30 mouse cellular contexts compared by ENCODE assay signal in the genomic region with DNA sequence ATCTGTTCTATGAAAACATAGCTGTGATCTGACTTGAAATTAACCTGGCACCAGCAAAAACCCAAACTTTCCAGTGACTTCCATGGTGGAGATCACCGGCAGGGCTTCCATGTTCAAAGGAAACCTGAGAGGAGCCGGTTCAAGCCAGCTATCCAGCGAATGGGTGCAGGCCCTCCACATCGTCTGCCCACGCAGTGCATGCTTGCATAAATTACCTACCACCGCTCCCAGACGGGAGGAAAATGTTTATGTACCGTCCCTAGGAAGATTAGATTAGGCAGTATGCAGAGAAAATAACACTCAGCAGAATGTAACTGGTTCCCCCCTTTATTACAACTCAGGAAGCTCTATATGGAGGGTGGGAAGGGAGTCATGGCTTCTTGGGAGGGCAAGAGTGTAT.
DNase-seq lines count a peak whose midpoint lies in the region; ATAC-seq and TF ChIP-seq lines count a peak whose summit lies in the region.
"Had no signal": no experiment of that assay in that cellular context is flagged by ENCODE, and none has a peak within 500 bp of the region (broad histone marks: within the 10 kb centered on the region; RNA-seq: fewer than 3 reads in every experiment).

No protein-coding gene starts in this region.

- H3K4me1 ChIP-seq in heart, embryonic 12.5 days (replicated peaks), result peaks cover 27% of the 10 kb centered on the region
- no peaks in the 10 kb centered on the region for H3K4me1 ChIP-seq in heart, adult 2 months (ENCODE audit: control insufficient read depth, insufficient read depth, low read length)
- H3K4me1 ChIP-seq in kidney, postnatal 0 days (replicated peaks; ENCODE audit: insufficient read depth, low read length), result 0 out of 2 replicates have a peak, but pooled peaks cover 3% of the 10 kb centered on the region
- peaks cover 6% of the 10 kb centered on the region; the same call in 1 of the 2 replicates for H3K4me1 ChIP-seq in embryonic facial prominence, embryonic 15.5 days
- H3K4me1 ChIP-seq in hindbrain, embryonic 13.5 days (replicated peaks), result 0 out of 2 replicates have a peak, but pooled peaks cover 5% of the 10 kb centered on the region
- H3K4me1 ChIP-seq: hindbrain, embryonic 10.5 days; liver, embryonic 12.5 days had no signal

- ATAC-seq in heart, embryonic 12.5 days (ENCODE audit: insufficient number of reproducible peaks, low FRiP score), result peak; percentile 48; the same call in 1 of the 2 replicates
- no peak for ATAC-seq in kidney, postnatal 0 days (replicated peaks; ENCODE audit: low FRiP score, low read depth)
- ATAC-seq in embryonic facial prominence, embryonic 15.5 days (ENCODE audit: insufficient number of reproducible peaks, low FRiP score, low TSS enrichment, low read depth), result peak; percentile 34
- no peak for ATAC-seq in hindbrain, embryonic 13.5 days (ENCODE audit: low FRiP score)
- ATAC-seq: CD4-positive, CD25-positive, alpha-beta regulatory T cell, adult 4 months; forebrain, embryonic 16.5 days; hindbrain, embryonic 16.5 days; liver, embryonic 12.5 days; liver, postnatal 0 days; midbrain, embryonic 15.5 days had no signal

- H3K27ac ChIP-seq in heart, embryonic 12.5 days (ENCODE audit: poor library complexity, severe bottlenecking), result peak overlapping the region; percentile 29; the same call in 1 of the 2 replicates
- no peak overlapping the region for H3K27ac ChIP-seq in heart, adult 2 months
- H3K27ac ChIP-seq in kidney, postnatal 0 days, result no peak overlapping the region
- H3K27ac ChIP-seq in embryonic facial prominence, embryonic 15.5 days (replicated peaks), result peak overlapping the region; percentile 58; the same call in 1 of the 2 replicates
- H3K27ac ChIP-seq in hindbrain, embryonic 13.5 days, result no peak overlapping the region
- H3K27ac ChIP-seq: gastrocnemius, adult 2 months; hindbrain, embryonic 10.5 days; layer of hippocampus, adult 2 months; left cerebral cortex, adult 2 months; limb, embryonic 13.5 days; liver, embryonic 12.5 days; midbrain, embryonic 10.5 days; midbrain, embryonic 15.5 days; neural tube, embryonic 15.5 days had no signal

- H3K4me3 ChIP-seq in heart, embryonic 12.5 days, result no peak overlapping the region
- H3K4me3 ChIP-seq in heart, adult 2 months, result no peak overlapping the region
- H3K4me3 ChIP-seq in kidney, postnatal 0 days (replicated peaks; ENCODE audit: low read depth, low read length), result no peak overlapping the region
- H3K4me3 ChIP-seq in embryonic facial prominence, embryonic 15.5 days (replicated peaks), result no peak overlapping the region
- H3K4me3 ChIP-seq in hindbrain, embryonic 13.5 days, result no peak overlapping the region
- H3K4me3 ChIP-seq: erythroblast, embryonic 14.5 days; gastrocnemius, adult 2 months; hindbrain, embryonic 10.5 days; layer of hippocampus, adult 2 months; left cerebral cortex, adult 2 months; limb, embryonic 13.5 days; liver, embryonic 12.5 days; midbrain, embryonic 10.5 days; midbrain, embryonic 15.5 days; neural tube, embryonic 15.5 days had no signal

- no peaks in the 10 kb centered on the region for H3K9me3 ChIP-seq in heart, embryonic 12.5 days (replicated peaks)
- no peaks in the 10 kb centered on the region for H3K9me3 ChIP-seq in kidney, postnatal 0 days (replicated peaks; ENCODE audit: low read length)
- H3K9me3 ChIP-seq in embryonic facial prominence, embryonic 15.5 days (replicated peaks), result no peaks in the 10 kb centered on the region
- no peaks in the 10 kb centered on the region for H3K9me3 ChIP-seq in hindbrain, embryonic 13.5 days
- H3K9me3 ChIP-seq: hindbrain, embryonic 10.5 days; limb, embryonic 13.5 days; liver, embryonic 12.5 days; midbrain, embryonic 10.5 days; midbrain, embryonic 15.5 days; neural tube, embryonic 15.5 days had no signal

- no peaks in the 10 kb centered on the region for H3K27me3 ChIP-seq in heart, embryonic 12.5 days (replicated peaks)
- no peaks in the 10 kb centered on the region for H3K27me3 ChIP-seq in heart, adult 2 months (ENCODE audit: control insufficient read depth, insufficient read depth, low read length)
- H3K27me3 ChIP-seq in kidney, postnatal 0 days (ENCODE audit: insufficient read depth, low read length), result no peaks in the 10 kb centered on the region
- H3K27me3 ChIP-seq in embryonic facial prominence, embryonic 15.5 days, result no peaks in the 10 kb centered on the region
- no peaks in the 10 kb centered on the region for H3K27me3 ChIP-seq in hindbrain, embryonic 13.5 days
- H3K27me3 ChIP-seq: limb, embryonic 13.5 days; liver, embryonic 12.5 days; midbrain, embryonic 15.5 days; neural tube, embryonic 15.5 days had no signal

- no peak for TF ChIP-seq CTCF in heart, adult 2 months (IDR thresholded peaks at IDR 0.05)
- TF ChIP-seq CTCF in kidney, postnatal 0 days (IDR thresholded peaks at IDR 0.05; ENCODE audit: low read depth), result no peak

- H3K79me2 ChIP-seq in heart, adult 2 months (replicated peaks; ENCODE audit: control insufficient read depth, insufficient read depth, low read length), result no peaks in the 10 kb centered on the region

- no peak for TF ChIP-seq POLR2A in heart, adult 2 months (IDR thresholded peaks at IDR 0.05; ENCODE audit: insufficient read depth, low read depth, low read length)

- intact Hi-C loops in heart, adult 2 months (cut with DNase I), result no loop called here

- TF ChIP-seq EP300 in heart, adult 2 months (IDR thresholded peaks at IDR 0.05; ENCODE audit: insufficient read depth, low read depth, low read length), result no peak

- no peak overlapping the region for H3K4me2 ChIP-seq in heart, embryonic 12.5 days
- H3K4me2 ChIP-seq in kidney, postnatal 0 days (ENCODE audit: low read length), result no peak overlapping the region
- H3K4me2 ChIP-seq in embryonic facial prominence, embryonic 15.5 days (replicated peaks), result no peak overlapping the region
- no peak overlapping the region for H3K4me2 ChIP-seq in hindbrain, embryonic 13.5 days
- H3K4me2 ChIP-seq: limb, embryonic 13.5 days; liver, embryonic 12.5 days; midbrain, embryonic 15.5 days; neural tube, embryonic 15.5 days had no signal

- H3K9ac ChIP-seq in heart, embryonic 12.5 days, result no peak overlapping the region
- no peak overlapping the region for H3K9ac ChIP-seq in heart, adult 2 months (ENCODE audit: low read depth, low read length)
- no peak overlapping the region for H3K9ac ChIP-seq in kidney, postnatal 0 days (ENCODE audit: low read depth, low read length)
- H3K9ac ChIP-seq in embryonic facial prominence, embryonic 15.5 days, result no peak overlapping the region
- no peak overlapping the region for H3K9ac ChIP-seq in hindbrain, embryonic 13.5 days
- H3K9ac ChIP-seq: limb, embryonic 13.5 days; liver, embryonic 12.5 days; liver, postnatal 0 days; midbrain, embryonic 15.5 days; neural tube, embryonic 15.5 days had no signal

- no peak for DNase-seq in heart, adult 2 months
- peak; percentile 27 for DNase-seq in kidney, postnatal 0 days (ENCODE audit: low spot score)
- DNase-seq in kidney, adult 18-20 months, result no peak
- peak; percentile 10 for DNase-seq in ZHBTc4 (ENCODE audit: low read depth, low spot score)
- DNase-seq: adrenal gland, postnatal 25 days; cerebellum, adult 18-20 months; cerebellum, postnatal 14 days; gastrocnemius, adult 2 months; gastrocnemius, postnatal 36 days; heart, adult 18-20 months; kidney, adult 2 months; liver, postnatal 0 days; lung, postnatal 14 days; retina, postnatal 1 day; right cerebral cortex, postnatal 14 days had no signal

- 37% methylated on average over 8 of the region's 8 CpGs for WGBS in heart, embryonic 12.5 days
- WGBS in heart, adult 2 months, result 61% methylated on average over 8 of the region's 8 CpGs
- 21% methylated on average over 8 of the region's 8 CpGs for WGBS in kidney, postnatal 0 days
- 43% methylated on average over 8 of the region's 8 CpGs for WGBS in embryonic facial prominence, embryonic 15.5 days
- WGBS in hindbrain, embryonic 13.5 days, result 68% methylated on average over 8 of the region's 8 CpGs

- no peaks in the 10 kb centered on the region for H3K36me3 ChIP-seq in heart, embryonic 12.5 days
- H3K36me3 ChIP-seq in heart, adult 2 months (ENCODE audit: control insufficient read depth, insufficient read depth, low read length), result no peaks in the 10 kb centered on the region
- no peaks in the 10 kb centered on the region for H3K36me3 ChIP-seq in kidney, postnatal 0 days (ENCODE audit: insufficient read depth, low read length)
- H3K36me3 ChIP-seq in embryonic facial prominence, embryonic 15.5 days, result no peaks in the 10 kb centered on the region
- no peaks in the 10 kb centered on the region for H3K36me3 ChIP-seq in hindbrain, embryonic 13.5 days
- H3K36me3 ChIP-seq: hindbrain, embryonic 10.5 days; liver, embryonic 12.5 days; midbrain, embryonic 10.5 days; midbrain, embryonic 15.5 days; neural tube, embryonic 15.5 days had no signal

Comparison
In these comparisons a context has a peak if more than half of its experiments do, and no peak if none do; other contexts are left out.
1. H3K27ac ChIP-seq: peak in heart, embryonic 12.5 days (single experiment) and embryonic facial prominence, embryonic 15.5 days (single experiment); none in heart, adult 2 months (single experiment), kidney, postnatal 0 days (single experiment) and hindbrain, embryonic 13.5 days (single experiment).
2. DNase-seq: peak in kidney, postnatal 0 days (single experiment) and ZHBTc4 (single experiment); none in heart, adult 2 months (0 of 2) and kidney, adult 18-20 months (single experiment).
3. ATAC-seq: peak in heart, embryonic 12.5 days (single experiment) and embryonic facial prominence, embryonic 15.5 days (single experiment); none in kidney, postnatal 0 days (single experiment) and hindbrain, embryonic 13.5 days (single experiment).